Mouse (Mus musculus): Measurements from ENCODE around the gene Tubgcp5.
"Not testable (repeated sequence)": the region's sequence is repeated elsewhere in the genome, so short reads cannot be mapped to it uniquely, and the experiment has no call there.

The Tubgcp5 gene

GRCm38 (mm10) chr7:55793952-55794603 lies at the start of gene Tubgcp5:
Gene Tubgcp5, plus strand, starts transcription at chr7:55794154.
- peak; percentile 97 for DNase-seq (ENCODE audit: low read depth, low spot score)

- DNase-seq (ENCODE audit: low read depth, low spot score) = no peak
These were observed 49.3 kb upstream of the Tubgcp5 start for GRCm38 (mm10) chr7:55744566-55745220.

- DNase-seq (ENCODE audit: low read depth, low spot score) = no peak
These were observed 43.1 kb upstream of the Tubgcp5 start for GRCm38 (mm10) chr7:55750841-55751240.

GRCm38 (mm10) chr7:55759346-55759745 lies 34.6 kb upstream of the Tubgcp5 start:
- no peak for DNase-seq (ENCODE audit: low read depth, low spot score)

- DNase-seq (ENCODE audit: low read depth, low spot score) = no peak
These were observed 26.0 kb upstream of the Tubgcp5 start, which contains the start of gene Siglech for GRCm38 (mm10) chr7:55767926-55768325. Gene Siglech, plus strand, starts transcription at chr7:55768178.

- DNase-seq (ENCODE audit: low read depth, low spot score) = no peak
These were observed 13.9 kb upstream of the Tubgcp5 start for GRCm38 (mm10) chr7:55780011-55780410.

- no peak for DNase-seq (ENCODE audit: low read depth, low spot score)
These were observed 11.5 kb upstream of the Tubgcp5 start for GRCm38 (mm10) chr7:55782493-55782892.

GRCm38 (mm10) chr7:55784580-55784979 lies 9.4 kb upstream of the Tubgcp5 start:
- DNase-seq (ENCODE audit: low read depth, low spot score) = no peak

GRCm38 (mm10) chr7:55790586-55790985 lies 3.4 kb upstream of the Tubgcp5 start:
- DNase-seq (ENCODE audit: low read depth, low spot score) = not testable (repeated sequence)

GRCm38 (mm10) chr7:55792280-55792679 lies 1.7 kb upstream of the Tubgcp5 start:
- DNase-seq (ENCODE audit: low read depth, low spot score) = no peak

- no peak for DNase-seq (ENCODE audit: low read depth, low spot score)
These were observed 560 bp upstream of the Tubgcp5 start for GRCm38 (mm10) chr7:55793236-55793951.

- DNase-seq (ENCODE audit: low read depth, low spot score) = no peak
These were observed 6.0 kb downstream of the Tubgcp5 start for GRCm38 (mm10) chr7:55799981-55800380.

GRCm38 (mm10) chr7:55809967-55810366 lies 16.0 kb downstream of the Tubgcp5 start:
- DNase-seq (ENCODE audit: low read depth, low spot score) = no peak

GRCm38 (mm10) chr7:55824468-55824867 lies 30.5 kb downstream of the Tubgcp5 start:
- no peak for DNase-seq (ENCODE audit: low read depth, low spot score)

GRCm38 (mm10) chr7:55827551-55827950 lies 33.6 kb downstream of the Tubgcp5 start:
- no peak for DNase-seq (ENCODE audit: low read depth, low spot score)

- DNase-seq (ENCODE audit: low read depth, low spot score) = no peak
These were observed 42.9 kb downstream of the Tubgcp5 start for GRCm38 (mm10) chr7:55836877-55837276.

GRCm38 (mm10) chr7:55841445-55841844 lies 47.5 kb downstream of the Tubgcp5 start, which contains the start of gene Cyfip1:
Gene Cyfip1, plus strand, starts transcription at chr7:55841745.
- DNase-seq (ENCODE audit: low read depth, low spot score) = no peak

- peak; percentile 69 for DNase-seq (ENCODE audit: low read depth, low spot score)
These were observed 48.1 kb downstream of the Tubgcp5 start for GRCm38 (mm10) chr7:55841977-55842503.

GRCm38 (mm10) chr7:55842504-55843152 lies 48.7 kb downstream of the Tubgcp5 start:
- DNase-seq (ENCODE audit: low read depth, low spot score) = peak; percentile 20

GRCm38 (mm10) chr7:55846606-55847312 lies 52.8 kb downstream of the Tubgcp5 start:
- DNase-seq (ENCODE audit: low read depth, low spot score) = peak; percentile 42

GRCm38 (mm10) chr7:55849948-55850571 lies 56.1 kb downstream of the Tubgcp5 start:
- no peak for DNase-seq (ENCODE audit: low read depth, low spot score)

Data from CD4-positive, CD25-positive, alpha-beta regulatory T cell, adult 2 months (primary cell).